Mouse (Mus musculus) MEL (cell line): ENCODE data around the gene Il21.

ENCODE experiments used
- BHLHE40 ChIP-seq: IDR thresholded peaks from 2 replicates; pipeline ENCODE4 v1.6.1; 2012; ENCODE audit warnings: low read depth, mild to moderate bottlenecking, inconsistent platforms, low read length, improper control_type of control experiment, borderline replicate concordance
- CTCF ChIP-seq, 3 experiments: IDR thresholded peaks in 2 of 3; conservative IDR thresholded peaks in 1 of 3; 2 replicates each; pipeline ENCODE4 v1.5.1; 2011 to 2012; ENCODE audit warnings: low read length in 3 of 3, low read depth in 2 of 3, mild to moderate bottlenecking in 2 of 3, improper control_type of control experiment in 1 of 3, inconsistent platforms in 1 of 3, mixed read lengths in 1 of 3, moderate library complexity in 1 of 3; ENCODE audit not compliant: control insufficient read depth in 1 of 3, insufficient read depth in 1 of 3, poor library complexity in 1 of 3, severe bottlenecking in 1 of 3
- EP300 ChIP-seq, 2 experiments: IDR thresholded peaks; 2 replicates each; pipeline ENCODE4 v1.6.1; 2011; ENCODE audit warnings: improper control_type of control experiment in 2 of 2, low read length in 2 of 2, low read depth in 1 of 2, mild to moderate bottlenecking in 1 of 2
- ETS1 ChIP-seq: IDR thresholded peaks from 2 replicates; pipeline ENCODE4 v1.6.1; 2012; ENCODE audit warnings: low read depth, mild to moderate bottlenecking, inconsistent platforms, low read length, improper control_type of control experiment, moderate library complexity
- GABPA ChIP-seq: IDR thresholded peaks from 2 replicates; pipeline ENCODE4 v1.6.1; 2012; ENCODE audit warnings: low read depth, mild to moderate bottlenecking, inconsistent platforms, low read length, improper control_type of control experiment, moderate library complexity
- JUND ChIP-seq: IDR thresholded peaks from 2 replicates; pipeline ENCODE4 v1.6.1; 2011; ENCODE audit warnings: low read depth, mild to moderate bottlenecking, improper control_type of control experiment, low read length
- POLR2A ChIP-seq, 2 experiments: IDR thresholded peaks; 2 replicates each; pipeline ENCODE4 v1.6.1; 2011 to 2012; ENCODE audit warnings: low read length in 2 of 2, mild to moderate bottlenecking in 2 of 2, control low read depth in 1 of 2, improper control_type of control experiment in 1 of 2, low read depth in 1 of 2, moderate library complexity in 1 of 2; ENCODE audit not compliant: control insufficient read depth in 1 of 2, insufficient read depth in 1 of 2, poor library complexity in 1 of 2
- SIN3A ChIP-seq: IDR thresholded peaks from 2 replicates; pipeline ENCODE4 v1.6.1; 2012; ENCODE audit warnings: low read length, improper control_type of control experiment, inconsistent platforms
- TAL1 ChIP-seq: IDR thresholded peaks from 2 replicates; pipeline ENCODE4 v1.6.1; 2012; ENCODE audit warnings: mild to moderate bottlenecking, inconsistent platforms, low read length, moderate library complexity, mixed read lengths
- ZC3H11A ChIP-seq: IDR thresholded peaks from 2 replicates; pipeline ENCODE4 v1.6.1; 2012; ENCODE audit warnings: low read depth, mild to moderate bottlenecking, inconsistent platforms, low read length, improper control_type of control experiment
- ZKSCAN1 ChIP-seq: IDR thresholded peaks from 2 replicates; pipeline ENCODE4 v1.6.1; 2012; ENCODE audit warnings: low read depth, mild to moderate bottlenecking, inconsistent platforms, low read length, improper control_type of control experiment, moderate library complexity
- ZMIZ1 ChIP-seq: IDR thresholded peaks from 2 replicates; pipeline ENCODE4 v1.6.1; 2012; ENCODE audit warnings: low read depth, mild to moderate bottlenecking, inconsistent platforms, low read length, improper control_type of control experiment, moderate library complexity

GRCm38 (mm10) chr3:37219071-37219470 is 13.4 kb downstream of the Il21 start:
- TF ChIP-seq CTCF (IDR thresholded peaks at IDR 0.05 in 2 of 3, conservative IDR thresholded peaks at IDR 0.05 in 1 of 3; ENCODE audit: control insufficient read depth in 1 of 3, insufficient read depth in 1 of 3, low read depth in 2 of 3, low read length in 3 of 3, poor library complexity in 1 of 3, severe bottlenecking in 1 of 3) (peak; percentile 22 to 72 (median 36); a peak in 4 of 6 replicates), SIN3A (no peak), EP300 (IDR thresholded peaks at IDR 0.05; ENCODE audit: low read depth in 1 of 2, low read length in 2 of 2) (no peak), BHLHE40 (no peak), ZMIZ1 (no peak), GABPA (no peak), POLR2A (IDR thresholded peaks at IDR 0.05; ENCODE audit: control insufficient read depth in 1 of 2, insufficient read depth in 1 of 2, low read depth in 1 of 2, low read length in 2 of 2, poor library complexity in 1 of 2) (no peak), ETS1 (no peak), JUND (no peak), ZKSCAN1 (no peak), ZC3H11A (peak; percentile 30), TAL1 (no peak)
